Mouse (Mus musculus) heart, adult 2 months (tissue): ENCODE results near the gene Rnf213. TPM values are rescaled to one million over a fixed set of nuclear protein-coding genes. Genes with fewer than 3 reads are reported as not detected.

Experiments used
- DNase-seq, 2 experiments: peaks; one replicate each; pipeline ENCODE4 v3.0.0; 2021
- H3K27ac ChIP-seq: fragments of 200-600 bp; 2 replicates; pipeline ENCODE4 v1.8.1; 2022
- H3K27me3 ChIP-seq: fragments of 200-500 bp; 2 replicates; pipeline ENCODE4 v1.6.1; 2012; ENCODE audit warnings: mild to moderate bottlenecking, low read length, inconsistent platforms, mixed read lengths; ENCODE audit not compliant: control insufficient read depth, insufficient read depth
- H3K36me3 ChIP-seq: fragments of 200-500 bp; 2 replicates; pipeline ENCODE4 v1.6.1; 2012; ENCODE audit warnings: low read length, inconsistent platforms; ENCODE audit not compliant: control insufficient read depth, insufficient read depth
- H3K4me1 ChIP-seq: fragments of 200-500 bp; 2 replicates; pipeline ENCODE4 v1.6.1; 2011; ENCODE audit warnings: low read length; ENCODE audit not compliant: control insufficient read depth, insufficient read depth
- H3K4me3 ChIP-seq: fragments of 200-600 bp; 2 replicates; pipeline ENCODE4 v1.8.1; 2022
- H3K79me2 ChIP-seq: fragments of 200-500 bp; replicated peaks from 2 replicates; pipeline ENCODE4 v1.6.1; 2012; ENCODE audit warnings: mild to moderate bottlenecking, inconsistent platforms, low read length, moderate library complexity, mixed read lengths; ENCODE audit not compliant: control insufficient read depth, insufficient read depth
- H3K9ac ChIP-seq: fragments of 200-500 bp; 2 replicates; pipeline ENCODE4 v1.6.1; 2012; ENCODE audit warnings: low read depth, mild to moderate bottlenecking, control low read depth, inconsistent platforms, low read length, mixed read lengths
- CTCF ChIP-seq: fragments of 200-600 bp; IDR thresholded peaks from 2 replicates; pipeline ENCODE4 v1.8.1; 2022; ENCODE audit warnings: antibody characterized with exemption, mild to moderate bottlenecking, moderate library complexity
- EP300 ChIP-seq: fragments of 200-500 bp; IDR thresholded peaks from 2 replicates; pipeline ENCODE4 v1.6.1; 2011; ENCODE audit warnings: low read depth, low read length, control low read depth; ENCODE audit not compliant: insufficient read depth
- POLR2A ChIP-seq: fragments of 200-500 bp; IDR thresholded peaks from 2 replicates; pipeline ENCODE4 v1.6.1; 2011; ENCODE audit warnings: mild to moderate bottlenecking, low read depth, low read length, control low read depth; ENCODE audit not compliant: insufficient read depth
- WGBS: fragments of 180-500 bp; shearing (Covaris S2); methylation state at CpG from one replicate; pipeline ENCODE4 v1.1.7; 2018; 5-methylcytosine and 5-hydroxymethylcytosine counted together
- intact Hi-C: fragments of 180-260 bp; cut with DNase I; formaldehyde crosslinking; loops from one replicate; pipeline ENCODE4 v1.15.1; 2025
- polyA plus RNA-seq: library from polyadenylated mRNA; depleted of rRNA; stranded (reverse); fragments of >200 nt; gene quantifications from 2 replicates; pipeline ENCODE4 v1.2.3, GENCODE M21; 2012
- total RNA-seq, 2 experiments: library from RNA; stranded (reverse); gene quantifications; 2 replicates each; pipeline ENCODE4 v1.2.3; 2021

The Rnf213 gene
- total and polyA plus RNA-seq, 3 experiments: 10.4 to 13.1 (median 12.0) TPM

DNA sequence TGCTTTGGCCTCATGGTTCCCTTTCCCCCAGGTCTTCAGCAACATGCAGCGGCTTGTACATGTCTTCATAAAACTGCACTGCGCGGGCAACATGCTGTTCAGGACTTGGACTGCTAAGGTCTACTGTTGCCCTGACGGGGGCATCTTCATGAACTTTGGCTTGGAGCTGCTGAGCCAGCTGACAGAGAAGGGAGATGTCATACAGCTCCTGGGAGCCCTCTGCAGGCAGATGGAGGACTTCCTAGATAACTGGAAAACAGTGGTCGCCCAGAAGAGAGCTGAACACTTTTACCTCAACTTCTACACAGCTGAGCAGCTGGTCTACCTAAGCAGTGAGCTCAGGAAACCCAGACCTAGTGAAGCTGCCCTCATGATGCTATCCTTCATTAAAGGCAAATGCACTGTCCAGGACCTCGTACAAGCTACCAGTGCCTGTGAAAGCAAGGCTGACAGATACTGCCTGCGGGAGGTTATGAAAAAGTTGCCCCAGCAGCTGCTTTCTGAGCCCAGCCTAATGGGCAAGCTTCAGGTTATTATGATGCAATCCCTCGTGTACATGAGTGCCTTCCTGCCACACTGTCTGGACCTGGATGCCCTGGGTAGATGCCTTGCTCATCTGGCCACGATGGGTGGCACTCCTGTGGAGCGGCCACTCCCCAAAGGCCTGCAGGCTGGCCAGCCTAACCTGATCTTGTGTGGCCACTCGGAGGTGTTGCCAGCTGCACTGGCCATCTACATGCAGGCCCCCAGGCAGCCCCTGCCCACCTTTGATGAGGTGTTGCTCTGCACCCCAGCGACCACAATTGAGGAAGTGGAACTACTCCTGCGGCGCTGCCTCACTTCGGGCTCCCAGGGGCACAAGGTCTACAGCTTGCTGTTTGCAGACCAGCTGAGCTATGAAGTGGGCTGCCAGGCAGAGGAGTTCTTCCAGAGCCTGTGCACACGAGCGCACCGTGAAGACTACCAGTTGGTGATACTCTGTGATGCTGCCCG is 43.3 kb downstream of the Rnf213 start:
- Histone ChIP-seq H3K36me3 (no peaks in the 10 kb centered on the region), H3K27me3 (no peaks in the 10 kb centered on the region), H3K4me3 (no peak overlapping the region), H3K27ac (no peak overlapping the region), H3K9ac (no peak overlapping the region), H3K79me2 (no peaks in the 10 kb centered on the region), H3K4me1 (no peaks in the 10 kb centered on the region)
- peak in 1 of 2 experiments; percentile 13 for DNase-seq
- 76% methylated on average over 19 of the region's 19 CpGs for WGBS
- intact Hi-C loops: no loop called here
- TF ChIP-seq POLR2A: no peak
- TF ChIP-seq CTCF: peak; percentile 48
- no peak for TF ChIP-seq EP300

DNA sequence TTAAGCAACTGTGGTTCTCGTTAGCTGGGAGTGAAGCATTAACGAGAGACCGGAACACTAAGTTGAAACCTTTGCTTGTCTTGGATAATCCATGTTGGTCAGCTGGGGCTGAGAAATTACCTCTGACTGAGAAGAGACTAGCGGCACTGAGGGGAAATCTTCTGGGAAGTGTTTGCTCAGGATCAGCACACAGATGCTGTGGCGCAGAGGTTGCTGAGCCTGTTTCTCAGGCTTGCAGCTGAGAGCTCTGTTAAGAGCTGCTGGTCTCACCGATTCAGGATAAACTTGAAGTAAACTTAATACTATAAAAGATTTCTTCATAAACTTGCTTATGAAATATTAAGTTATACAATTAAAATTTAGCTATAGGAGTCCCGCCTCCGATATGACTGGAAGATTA is 45.9 kb downstream of the Rnf213 start:
- no peaks in the 10 kb centered on the region for H3K79me2 ChIP-seq
- 94% methylated on average over 8 of the region's 8 CpGs for WGBS
- H3K4me3 ChIP-seq: no peak overlapping the region
- no peak overlapping the region for H3K9ac ChIP-seq
- H3K27me3 ChIP-seq: no peaks in the 10 kb centered on the region
- no peaks in the 10 kb centered on the region for H3K4me1 ChIP-seq
- intact Hi-C loops: no loop called here
- no peak overlapping the region for H3K27ac ChIP-seq
- DNase-seq: no peak
- no peaks in the 10 kb centered on the region for H3K36me3 ChIP-seq
- TF ChIP-seq EP300: no peak
- TF ChIP-seq POLR2A: no peak
- TF ChIP-seq CTCF: no peak

DNA sequence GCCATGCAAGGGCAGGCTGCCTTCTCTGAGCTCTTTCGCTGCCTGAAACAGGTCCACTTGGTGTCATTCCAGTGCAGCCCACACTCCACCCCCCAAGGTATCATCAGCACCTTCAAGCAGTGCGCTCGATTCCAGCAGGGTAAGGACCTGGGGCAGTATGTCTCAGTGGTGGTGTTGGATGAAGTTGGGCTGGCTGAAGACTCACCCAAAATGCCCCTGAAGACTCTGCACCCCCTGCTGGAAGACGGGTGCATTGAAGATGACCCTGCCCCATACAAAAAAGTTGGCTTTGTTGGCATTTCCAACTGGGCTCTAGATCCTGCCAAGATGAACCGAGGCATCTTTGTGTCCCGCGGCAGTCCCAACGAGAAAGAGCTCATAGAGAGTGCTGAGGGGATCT is 49.3 kb downstream of the Rnf213 start:
- Histone ChIP-seq H3K27me3 (no peaks in the 10 kb centered on the region), H3K4me1 (no peaks in the 10 kb centered on the region), H3K36me3 (no peaks in the 10 kb centered on the region), H3K27ac (no peak overlapping the region), H3K4me3 (no peak overlapping the region), H3K9ac (no peak overlapping the region), H3K79me2 (no peaks in the 10 kb centered on the region)
- no peak for DNase-seq
- intact Hi-C loops: no loop called here
- TF ChIP-seq POLR2A: no peak
- TF ChIP-seq CTCF: peak; percentile 47
- WGBS: 93% methylated on average over 8 of the region's 8 CpGs

DNA sequence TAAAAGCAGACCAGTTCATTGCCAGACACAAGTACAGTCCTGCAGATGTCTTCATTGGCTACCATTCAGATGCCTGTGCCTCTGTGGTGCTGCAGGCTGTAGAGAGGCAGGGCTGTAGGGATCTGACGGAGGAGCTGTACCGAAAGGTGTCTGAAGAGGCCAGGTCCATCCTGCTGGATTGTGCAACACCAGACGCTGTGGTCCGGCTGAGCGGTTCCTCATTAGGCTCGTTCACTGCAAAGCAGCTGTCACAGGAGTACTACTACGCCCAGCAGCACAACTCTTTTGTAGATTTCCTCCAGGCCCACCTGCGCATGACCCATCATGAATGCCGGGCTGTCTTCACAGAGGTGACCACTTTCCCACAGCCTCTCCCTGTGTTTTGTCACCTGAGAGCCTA is 50.5 kb downstream of the Rnf213 start:
- H3K4me3 ChIP-seq: no peak overlapping the region
- no peak for TF ChIP-seq POLR2A
- TF ChIP-seq EP300: no peak
- no peak for TF ChIP-seq CTCF
- H3K27me3 ChIP-seq: no peaks in the 10 kb centered on the region
- WGBS: 91% methylated on average over 9 of the region's 9 CpGs
- intact Hi-C loops: no loop called here
- DNase-seq: no peak
- no peaks in the 10 kb centered on the region for H3K79me2 ChIP-seq
- H3K4me1 ChIP-seq: no peaks in the 10 kb centered on the region
- H3K36me3 ChIP-seq: no peaks in the 10 kb centered on the region
- H3K27ac ChIP-seq: no peak overlapping the region
- H3K9ac ChIP-seq: no peak overlapping the region

DNA sequence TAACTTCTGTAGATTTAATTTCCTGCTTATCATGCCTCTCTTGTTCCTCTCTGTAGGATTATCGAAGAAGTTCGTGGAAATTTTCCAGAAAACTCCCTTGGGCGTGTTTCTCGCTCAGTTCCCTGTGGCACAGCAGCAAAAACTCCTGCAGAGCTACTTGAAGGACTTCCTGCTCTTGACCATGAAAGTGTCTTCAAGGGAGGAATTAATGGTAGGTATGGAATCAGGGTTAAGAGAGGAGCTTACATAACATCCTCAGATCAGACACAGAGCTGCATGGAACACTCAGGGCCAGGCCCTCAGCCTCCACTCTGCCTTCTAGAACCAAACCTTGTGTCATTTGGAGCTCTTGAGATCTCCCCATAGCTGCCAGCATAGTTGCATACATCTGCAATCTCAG is 63.2 kb downstream of the Rnf213 start:
- Histone ChIP-seq H3K4me1 (no peaks in the 10 kb centered on the region), H3K9ac (no peak overlapping the region), H3K4me3 (no peak overlapping the region), H3K27me3 (no peaks in the 10 kb centered on the region), H3K36me3 (no peaks in the 10 kb centered on the region; the same call in 1 of the 2 replicates), H3K79me2 (no peaks in the 10 kb centered on the region), H3K27ac (no peak overlapping the region)
- WGBS: 68% methylated on average over 4 of the region's 4 CpGs
- intact Hi-C loops: no loop called here
- TF ChIP-seq CTCF (no peak), POLR2A (no peak), EP300 (no peak)
- DNase-seq: no peak

DNA sequence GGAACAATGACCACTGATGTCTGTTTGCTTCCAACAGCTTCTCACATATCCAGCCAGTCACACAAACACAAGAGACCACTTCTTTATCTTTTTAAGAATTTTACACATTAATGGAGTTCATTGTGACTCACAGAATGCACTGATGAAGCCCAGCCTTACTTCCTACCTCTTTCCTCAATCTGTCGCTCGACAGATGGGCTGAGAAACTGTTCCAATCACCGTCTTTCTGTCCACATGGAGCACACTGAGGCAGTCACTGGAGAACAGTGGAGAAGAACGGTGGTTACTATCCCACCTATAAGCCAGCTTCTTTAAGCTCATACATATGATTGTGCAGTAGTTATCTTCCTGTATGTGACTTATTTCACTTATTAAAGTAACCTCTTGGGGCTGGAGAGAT is 85.0 kb downstream of the Rnf213 start:
- 88% methylated on average over 4 of the region's 4 CpGs for WGBS
- Histone ChIP-seq H3K4me3 (no peak overlapping the region), H3K36me3 (no peaks in the 10 kb centered on the region), H3K9ac (no peak overlapping the region), H3K4me1 (no peaks in the 10 kb centered on the region), H3K27me3 (no peaks in the 10 kb centered on the region), H3K27ac (no peak overlapping the region), H3K79me2 (no peaks in the 10 kb centered on the region)
- intact Hi-C loops: no loop called here
- no peak for DNase-seq
- TF ChIP-seq CTCF: no peak
- no peak for TF ChIP-seq EP300
- no peak for TF ChIP-seq POLR2A
